Mouse (Mus musculus): Measurements from ENCODE around the gene Jph4.

Gene Jph4

DNA sequence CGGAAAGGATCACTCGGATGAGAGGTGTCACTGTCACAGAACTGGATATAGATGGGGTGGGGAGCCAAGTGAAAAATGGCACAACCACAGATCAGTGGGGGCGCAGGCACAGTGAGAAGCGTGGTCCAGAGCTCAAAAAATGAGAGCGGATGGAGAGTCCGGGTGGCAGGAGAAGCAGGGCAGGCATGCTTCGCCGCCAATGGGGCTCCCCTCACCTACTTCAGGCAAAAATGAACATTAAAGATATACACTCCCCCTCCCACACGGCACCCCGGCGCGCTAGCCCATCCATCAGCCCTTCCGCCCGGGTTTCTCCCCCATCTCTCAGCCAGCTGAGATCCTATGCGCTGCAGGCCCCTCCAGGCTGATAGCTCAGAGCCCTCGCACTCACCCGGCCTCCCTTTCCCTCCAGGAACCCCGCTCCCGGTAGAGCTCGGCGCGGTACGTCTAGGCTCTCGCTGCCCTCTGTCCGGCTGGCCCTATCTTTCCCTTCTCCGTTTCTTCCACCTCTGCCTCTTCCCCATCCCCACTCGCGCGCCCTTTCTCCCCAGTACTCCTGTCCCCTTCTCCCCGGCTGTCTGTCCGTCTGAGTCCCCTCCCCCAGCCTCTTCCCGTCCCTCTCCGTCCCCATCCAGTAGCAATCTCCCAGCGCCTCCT lies 25.4 kb downstream of the Jph4 start:
- CTCF ChIA-PET = interaction anchor here (1.0 to 14.9 kb wide), 11 partner anchors 12 to 405 kb away, joined by 3 to 342 read pairs (median 4); partner anchors contain the start of genes Ap1g2 (in 1 of the 4) and Ngdn (in 1 of the 4)
- POLR2A ChIA-PET = interaction anchor here in 3 of 4 experiments (0.6 to 19.5 kb wide), 11 partner anchors 9 to 392 kb away, joined by 3 to 360 read pairs (median 7); partner anchors contain the start of gene Ngdn (in 2 of the 3)

DNA sequence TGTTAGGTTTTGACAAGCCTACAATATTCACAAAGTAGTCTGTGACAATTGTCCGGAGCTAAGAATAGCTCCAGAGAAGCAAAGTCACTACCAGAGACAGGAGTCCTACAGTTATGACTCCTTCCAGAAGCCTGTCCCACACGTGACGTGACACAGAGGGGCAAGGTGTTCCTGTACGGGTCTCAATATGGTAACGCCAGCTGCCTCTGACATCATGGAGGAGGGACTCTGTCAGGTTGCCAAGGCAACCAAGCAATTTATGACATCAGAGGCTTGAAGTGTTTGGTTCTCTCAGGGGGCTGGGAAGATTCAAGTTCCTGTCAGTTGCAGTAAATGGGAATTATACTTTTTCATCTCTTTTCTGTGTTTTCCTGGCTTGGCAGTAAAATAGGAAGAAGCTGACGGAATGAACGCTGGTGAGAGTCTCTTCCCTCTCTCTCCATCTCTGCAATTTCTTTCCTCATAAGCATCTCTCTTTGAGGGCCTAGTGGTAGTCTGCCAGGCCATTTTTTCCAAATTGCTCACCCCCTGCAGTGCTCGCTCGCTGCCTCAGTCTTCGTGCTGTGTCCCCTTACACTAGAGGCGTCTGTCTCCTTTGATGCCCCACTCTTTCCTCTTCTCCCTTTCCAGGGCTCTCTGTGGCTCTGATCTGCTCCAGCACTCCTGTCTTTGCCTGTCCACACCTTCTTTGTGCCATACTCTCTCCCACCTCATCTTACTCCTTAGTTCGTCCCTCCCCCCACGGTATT lies 27.4 kb downstream of the Jph4 start:
- ChIA-PET POLR2A (interaction anchor here in 3 of 4 experiments (0.5 to 19.5 kb wide), 5 partner anchors 10 to 401 kb away, joined by 3 to 360 read pairs (median 15); partner anchors contain the start of gene Carmil3 (in 1 of the 3)), CTCF (interaction anchor here in 2 of 4 experiments (0.6 to 7.4 kb wide), 2 partner anchors 9 to 12 kb away, joined by 12 to 87 read pairs; no protein-coding TSS in a partner anchor)

DNA sequence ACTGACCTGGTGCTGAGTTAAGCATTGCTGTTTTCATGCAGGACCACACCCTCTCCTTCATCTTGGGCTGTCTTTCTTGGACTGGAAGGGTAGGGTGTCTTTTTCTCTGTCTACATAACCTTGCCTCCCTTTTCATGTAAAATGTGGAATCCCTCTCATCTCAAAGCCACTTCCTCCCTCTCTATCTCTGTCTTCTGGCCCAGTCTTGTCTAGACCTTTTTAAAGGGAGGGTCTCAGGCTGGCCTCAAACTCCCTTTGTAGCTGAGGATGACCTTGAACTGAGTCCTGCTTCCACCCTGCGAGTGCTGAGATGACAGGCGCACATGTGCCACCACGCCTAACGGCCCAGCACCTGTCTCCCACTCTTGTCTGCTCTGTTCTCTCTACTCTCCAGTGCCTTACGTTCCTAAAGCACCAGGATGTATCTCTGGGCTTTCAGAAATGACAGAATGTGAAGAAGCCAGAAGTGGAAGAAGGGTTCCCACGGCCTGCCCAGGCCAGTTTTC lies 30.7 kb downstream of the Jph4 start:
- ChIA-PET POLR2A (interaction anchor here (0.5 to 19.5 kb wide), 36 partner anchors 8 to 768 kb away, joined by 3 to 360 read pairs (median 6); partner anchors contain the start of genes Ngdn (in 2 of the 4), Thtpa (in 2 of the 4), A730061H03Rik (in 1 of the 4) and Ap1g2 (in 1 of the 4)), CTCF (interaction anchor here in 3 of 4 experiments (0.6 to 3.8 kb wide), 14 partner anchors 8 to 75 kb away, joined by 3 to 18 read pairs (median 4); partner anchors contain the start of gene Thtpa (in 2 of the 3))

DNA sequence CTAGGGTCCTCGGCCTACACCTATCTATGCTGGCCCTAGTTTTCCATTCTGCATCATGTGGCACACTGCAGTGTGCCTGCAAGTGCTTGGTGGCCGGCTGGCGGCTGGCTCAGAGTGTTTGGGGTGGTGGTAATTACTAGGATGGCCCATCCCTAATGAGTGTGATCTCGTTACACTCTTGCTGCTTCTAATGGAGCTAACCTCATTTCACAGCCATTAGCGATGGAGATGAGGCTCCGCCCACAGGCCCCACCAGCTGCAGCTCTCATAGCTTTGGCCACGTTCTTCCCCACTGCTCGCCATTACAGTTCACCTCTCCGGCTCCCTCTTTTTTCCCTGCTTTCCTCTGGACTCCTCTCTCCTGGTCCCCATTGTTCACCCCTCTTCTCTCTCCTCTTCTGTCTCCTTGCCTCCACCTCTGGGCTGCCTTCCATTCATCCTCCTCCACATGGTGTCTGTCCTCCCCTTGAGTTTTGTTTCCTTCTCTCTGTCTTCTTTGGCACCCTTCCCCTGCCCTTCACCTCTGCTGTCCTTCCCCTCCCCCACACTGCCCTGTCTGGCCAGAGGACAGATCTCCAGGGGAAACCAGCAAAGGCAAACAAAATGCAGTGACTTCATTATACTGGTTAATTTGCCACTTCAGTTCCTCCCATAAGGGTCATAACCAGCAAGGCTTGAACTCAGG lies 31.3 kb downstream of the Jph4 start:
- ChIA-PET CTCF (interaction anchor here in 3 of 4 experiments (0.7 to 3.8 kb wide), 14 partner anchors 8 to 70 kb away, joined by 3 to 18 read pairs (median 4); partner anchors contain the start of genes Thtpa (in 2 of the 3) and Ngdn (in 1 of the 3)), POLR2A (interaction anchor here (0.5 to 19.5 kb wide), 42 partner anchors 9 to 768 kb away, joined by 3 to 360 read pairs (median 4); partner anchors contain the start of genes Thtpa (in 3 of the 4), Ngdn (in 2 of the 4), Nynrin (in 2 of the 4) and A730061H03Rik (in 1 of the 4))

DNA sequence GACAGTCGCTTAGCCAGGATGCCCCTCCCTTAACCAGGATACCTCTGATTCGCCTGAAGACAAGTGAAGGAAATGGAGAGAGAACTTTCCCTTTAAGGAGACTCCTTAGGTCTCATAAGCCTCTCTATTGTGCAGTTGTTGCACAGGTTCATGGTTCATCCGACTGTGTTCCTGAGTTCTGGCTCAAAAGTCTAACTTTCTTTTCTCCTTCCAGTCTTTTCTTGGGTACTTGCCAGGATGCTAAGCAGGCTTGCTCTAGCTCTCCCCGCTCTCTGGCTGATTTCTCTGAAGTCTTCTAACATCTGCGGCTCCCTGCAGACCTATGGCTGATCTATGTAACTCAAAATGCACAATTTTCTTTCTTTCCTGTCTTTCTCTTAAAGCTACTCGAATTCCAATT lies 33.3 kb downstream of the Jph4 start:
- ChIA-PET CTCF (interaction anchor here in 3 of 4 experiments (0.6 to 3.8 kb wide), 6 partner anchors 10 to 59 kb away, joined by 3 to 18 read pairs (median 6); partner anchors contain the start of gene Thtpa (in 1 of the 3)), POLR2A (interaction anchor here in 3 of 4 experiments (0.6 to 19.5 kb wide), 16 partner anchors 8 to 508 kb away, joined by 3 to 360 read pairs (median 5); partner anchors contain the start of genes Thtpa (in 3 of the 3), Jph4 (in 1 of the 3), Ngdn (in 1 of the 3) and Psme2 (in 1 of the 3))

DNA sequence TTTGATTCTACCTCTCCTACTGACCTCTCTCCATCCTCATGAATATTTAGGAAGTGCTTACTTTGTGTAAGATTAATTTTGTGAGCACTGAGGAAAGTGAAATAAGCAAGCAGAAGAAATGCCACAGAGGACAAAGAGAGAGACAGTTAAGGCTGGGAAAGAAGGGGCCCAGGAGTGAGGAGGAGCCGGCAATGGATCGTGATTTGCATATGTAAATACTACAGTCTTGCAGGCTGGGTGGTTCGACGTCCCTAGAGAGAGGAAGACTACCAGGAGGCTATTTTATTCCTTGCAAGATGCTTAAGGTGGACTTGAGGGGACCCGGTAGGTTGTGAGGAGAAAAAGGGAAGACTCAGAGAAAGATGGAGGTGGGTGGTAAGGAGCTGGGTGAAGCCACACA lies 35.6 kb downstream of the Jph4 start:
- ChIA-PET POLR2A (interaction anchor here in 3 of 4 experiments (0.5 to 19.5 kb wide), 16 partner anchors 10 to 452 kb away, joined by 3 to 360 read pairs (median 4); partner anchors contain the start of genes Thtpa (in 2 of the 3), Zfhx2 (in 2 of the 3), Efs (in 1 of the 3) and Ngdn (in 1 of the 3)), CTCF (interaction anchor here in 2 of 4 experiments (0.7 to 1.5 kb wide), 5 partner anchors 17 to 696 kb away, joined by 3 to 6 read pairs (median 3); no protein-coding TSS in a partner anchor)

GRCm38 (mm10) chr14:55079214-55079970 lies 37.3 kb downstream of the Jph4 start:
- ChIA-PET POLR2A (interaction anchor here (0.8 to 18.6 kb wide), 26 partner anchors 8 to 481 kb away, joined by 3 to 360 read pairs (median 6); partner anchors contain the start of genes Ngdn (in 2 of the 4), Thtpa (in 2 of the 4), Zfhx2 (in 2 of the 4) and A730061H03Rik (in 1 of the 4)), CTCF (interaction anchor here (0.5 to 6.2 kb wide), 34 partner anchors 8 to 64 kb away, joined by 3 to 103 read pairs (median 6); partner anchors contain the start of genes Thtpa (in 2 of the 4), Zfhx2 (in 2 of the 4) and Ngdn (in 1 of the 4))

DNA sequence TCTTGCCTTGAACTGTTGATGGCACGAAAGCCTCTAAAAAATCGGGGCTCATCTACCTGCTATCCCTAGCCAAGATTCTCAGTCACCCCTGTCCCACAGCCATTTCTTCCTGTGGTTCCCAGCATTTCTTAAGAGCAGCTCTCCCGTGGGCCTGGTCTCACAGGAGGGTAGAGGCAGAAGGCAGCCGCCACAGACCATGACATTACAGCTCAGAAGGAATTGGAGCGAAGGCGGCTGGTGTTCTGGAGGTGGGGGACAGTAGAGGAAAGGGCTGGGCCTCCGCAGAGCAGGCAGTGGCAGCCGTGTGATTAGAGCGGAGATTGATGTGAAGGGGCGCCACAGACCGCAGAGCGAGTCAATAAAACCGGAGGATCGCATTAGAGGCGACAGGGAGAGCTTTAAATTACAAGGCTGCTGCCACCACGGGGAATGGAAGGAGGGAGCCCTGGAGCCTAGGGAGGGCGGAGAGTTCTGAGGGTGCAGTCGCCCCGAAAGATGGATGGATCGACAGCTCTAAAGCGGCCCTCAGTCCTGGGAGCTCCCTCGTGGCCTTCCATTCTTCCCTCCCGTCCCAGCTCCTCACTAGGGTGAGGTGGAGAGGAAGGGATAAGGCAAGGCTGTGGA lies 38.3 kb downstream of the Jph4 start:
- ChIA-PET CTCF (interaction anchor here (0.6 to 6.2 kb wide), 42 partner anchors 8 to 478 kb away, joined by 3 to 103 read pairs (median 7); partner anchors contain the start of genes Thtpa (in 3 of the 4), Ngdn (in 2 of the 4) and Zfhx2 (in 2 of the 4)), POLR2A (interaction anchor here (0.6 to 18.6 kb wide), 41 partner anchors 9 to 971 kb away, joined by 3 to 360 read pairs (median 4); partner anchors contain the start of genes Ngdn (in 3 of the 4), Thtpa (in 2 of the 4), Zfhx2 (in 2 of the 4) and 1700123O20Rik (in 1 of the 4))

GRCm38 (mm10) chr14:55077481-55078365 lies 39.0 kb downstream of the Jph4 start:
- POLR2A ChIA-PET = interaction anchor here (0.5 to 18.6 kb wide), 52 partner anchors 9 to 971 kb away, joined by 3 to 360 read pairs (median 4); partner anchors contain the start of genes Ngdn (in 3 of the 4), Thtpa (in 2 of the 4), Zfhx2 (in 2 of the 4) and 1700123O20Rik (in 1 of the 4)
- CTCF ChIA-PET = interaction anchor here (0.5 to 6.2 kb wide), 48 partner anchors 9 to 479 kb away, joined by 3 to 103 read pairs (median 5); partner anchors contain the start of genes Thtpa (in 3 of the 4), Ngdn (in 2 of the 4), Zfhx2 (in 2 of the 4) and Dhrs4 (in 1 of the 4)

DNA sequence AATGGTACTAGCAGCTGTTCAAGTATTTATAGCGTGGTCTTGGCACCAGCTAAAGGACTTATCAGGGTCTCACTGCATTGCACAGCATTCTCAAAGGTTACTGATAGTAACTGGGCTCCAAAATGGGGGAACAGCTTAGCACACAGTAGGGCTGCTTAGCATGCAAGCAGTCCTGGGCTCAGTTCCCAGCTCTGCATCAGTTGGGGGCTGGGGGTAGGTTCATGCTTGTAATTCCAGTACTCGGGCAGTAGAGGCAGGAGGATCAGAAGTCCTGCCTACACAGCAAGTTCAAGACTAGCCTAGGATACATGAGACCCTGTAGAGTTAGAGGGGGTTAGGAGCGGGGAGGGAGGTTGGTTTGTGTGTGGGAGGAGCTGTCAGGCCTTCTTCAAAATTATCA lies 39.8 kb downstream of the Jph4 start:
- ChIA-PET CTCF (interaction anchor here (0.5 to 6.2 kb wide), 31 partner anchors 10 to 402 kb away, joined by 3 to 103 read pairs (median 5); partner anchors contain the start of genes Ngdn (in 2 of the 4), Thtpa (in 2 of the 4), Dhrs4 (in 1 of the 4) and Zfhx2 (in 1 of the 4)), POLR2A (interaction anchor here (0.5 to 18.6 kb wide), 39 partner anchors 8 to 595 kb away, joined by 3 to 360 read pairs (median 4); partner anchors contain the start of genes Ngdn (in 3 of the 4), Thtpa (in 2 of the 4), Zfhx2 (in 2 of the 4) and 1700123O20Rik (in 1 of the 4))

DNA sequence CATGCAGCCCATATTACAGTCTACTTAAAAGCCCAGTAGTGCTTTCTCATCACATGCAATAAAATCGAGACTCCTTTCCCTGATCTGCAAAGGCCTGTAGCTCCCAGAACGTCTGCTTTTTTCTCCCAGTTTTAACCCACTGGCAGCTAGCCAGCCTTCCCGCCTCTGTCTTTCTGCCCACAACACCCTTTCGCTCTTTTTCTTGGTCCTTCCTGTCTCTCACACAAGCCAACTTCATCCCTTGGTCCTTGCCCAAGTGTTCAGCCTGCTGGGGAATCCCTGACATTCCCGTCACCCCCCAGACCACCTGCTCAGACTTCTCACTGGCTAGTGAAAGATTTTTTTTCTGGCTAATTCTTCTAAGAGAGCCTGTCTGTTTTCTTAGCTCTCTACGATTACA lies 40.5 kb downstream of the Jph4 start:
- CTCF ChIA-PET = interaction anchor here in 3 of 4 experiments (0.7 to 6.2 kb wide), 13 partner anchors 11 to 61 kb away, joined by 3 to 103 read pairs (median 12); partner anchors contain the start of genes Thtpa (in 2 of the 3), Ngdn (in 1 of the 3) and Zfhx2 (in 1 of the 3)
- POLR2A ChIA-PET = interaction anchor here (0.6 to 18.6 kb wide), 25 partner anchors 9 to 596 kb away, joined by 3 to 360 read pairs (median 4); partner anchors contain the start of genes Thtpa (in 2 of the 4), Zfhx2 (in 2 of the 4), Gmpr2 (in 1 of the 4) and Nedd8 (in 1 of the 4)

GRCm38 (mm10) chr14:55074416-55074815 lies 42.3 kb downstream of the Jph4 start:
- ChIA-PET CTCF (interaction anchor here (0.6 to 6.2 kb wide), 8 partner anchors 11 to 50 kb away, joined by 3 to 87 read pairs (median 3); partner anchors contain the start of genes Thtpa (in 2 of the 4) and Zfhx2 (in 1 of the 4)), POLR2A (interaction anchor here (0.5 to 18.6 kb wide), 14 partner anchors 8 to 59 kb away, joined by 3 to 360 read pairs (median 5); partner anchors contain the start of genes Thtpa (in 2 of the 4), Zfhx2 (in 2 of the 4), Ap1g2 (in 1 of the 4) and Ngdn (in 1 of the 4))

- POLR2A ChIA-PET = interaction anchor here (0.8 to 18.6 kb wide), 14 partner anchors 8 to 299 kb away, joined by 3 to 360 read pairs (median 4); partner anchors contain the start of genes Thtpa (in 2 of the 4), Zfhx2 (in 2 of the 4) and Ngdn (in 1 of the 4)
- CTCF ChIA-PET = interaction anchor here in 3 of 4 experiments (0.9 to 2.2 kb wide), 3 partner anchors 43 to 48 kb away, joined by 3 to 8 read pairs (median 3); no protein-coding TSS in a partner anchor
These were observed 45.0 kb downstream of the Jph4 start for GRCm38 (mm10) chr14:55071756-55072155.
